Mouse (Mus musculus) erythroblast, embryonic 14.5 days (primary cell): ENCODE measurements around the gene Ypel2.

Experiments
- GATA1 ChIP-seq: IDR thresholded peaks from 2 replicates; pipeline ENCODE4 v1.6.1; 2012; ENCODE audit warnings: low read length, inconsistent platforms, mixed read lengths
- TAL1 ChIP-seq: IDR thresholded peaks from 3 replicates; pipeline ENCODE4 v1.6.1; 2012; ENCODE audit warnings: low read length, inconsistent platforms, mixed read lengths

GRCm38 (mm10) chr11:86938108-86938507, 55.4 kb downstream of the Ypel2 start:
- TF ChIP-seq GATA1 (no peak), TAL1 (no peak)
